Mouse (Mus musculus): ENCODE data around the gene Plppr1.

DNA sequence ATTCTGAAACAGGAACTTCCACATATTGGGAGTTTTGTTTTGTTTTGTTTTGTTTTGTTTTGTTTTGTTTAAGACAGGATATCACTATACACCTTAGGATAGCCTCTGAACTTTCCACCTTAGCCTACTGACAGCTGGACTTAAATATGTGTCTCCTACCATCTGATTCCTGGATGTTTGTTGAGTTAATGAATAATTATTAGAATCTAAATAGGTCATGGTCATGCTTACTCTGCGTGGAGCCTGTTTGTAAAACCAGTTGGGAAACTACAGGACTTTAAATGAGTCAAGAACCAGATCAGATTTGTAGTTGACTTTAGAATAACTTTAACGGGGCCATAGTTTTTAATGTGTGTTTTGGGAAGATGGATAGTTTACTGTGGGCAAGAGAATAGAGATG is 40.4 kb downstream of the Plppr1 start:
- no peak for TF ChIP-seq E2F4 (IDR thresholded peaks at IDR 0.05; ENCODE audit: insufficient replicate concordance, low read depth, low read length)
- no peak for TF ChIP-seq EP300 (IDR thresholded peaks at IDR 0.05; ENCODE audit: low read length)
- TF ChIP-seq TCF12 (IDR thresholded peaks at IDR 0.05; ENCODE audit: low read depth, low read length): no peak
- no peak for TF ChIP-seq SMC3 (IDR thresholded peaks at IDR 0.05; ENCODE audit: low read depth, low read length)
- TF ChIP-seq IRF4 (IDR thresholded peaks at IDR 0.05; ENCODE audit: low read depth, low read length): no peak
- no peak for TF ChIP-seq SIN3A (IDR thresholded peaks at IDR 0.05; ENCODE audit: low read length)
- no peak for TF ChIP-seq POLR2A (IDR thresholded peaks at IDR 0.05; ENCODE audit: low read depth, low read length)
- no peak for TF ChIP-seq RCOR1 (conservative IDR thresholded peaks at IDR 0.05; ENCODE audit: low read depth, low read length)
- TF ChIP-seq USF1 (IDR thresholded peaks at IDR 0.05; ENCODE audit: low read depth, low read length): no peak
- no peak for TF ChIP-seq CTCF (conservative IDR thresholded peaks at IDR 0.05 in 1 of 2, IDR thresholded peaks at IDR 0.05 in 1 of 2; ENCODE audit: low read depth in 2 of 2, low read length in 2 of 2)
- no peak for TF ChIP-seq HCFC1 (IDR thresholded peaks at IDR 0.05; ENCODE audit: low read depth, low read length)
- TF ChIP-seq NRF1 (IDR thresholded peaks at IDR 0.05; ENCODE audit: low read depth, low read length): no peak
- TF ChIP-seq ZNF384 (IDR thresholded peaks at IDR 0.05; ENCODE audit: low read depth, low read length): no peak
- no peak for TF ChIP-seq MAX (IDR thresholded peaks at IDR 0.05; ENCODE audit: low read length)
